Comparison of ENCODE assay signal across 8 mouse cellular contexts in the genomic region with DNA sequence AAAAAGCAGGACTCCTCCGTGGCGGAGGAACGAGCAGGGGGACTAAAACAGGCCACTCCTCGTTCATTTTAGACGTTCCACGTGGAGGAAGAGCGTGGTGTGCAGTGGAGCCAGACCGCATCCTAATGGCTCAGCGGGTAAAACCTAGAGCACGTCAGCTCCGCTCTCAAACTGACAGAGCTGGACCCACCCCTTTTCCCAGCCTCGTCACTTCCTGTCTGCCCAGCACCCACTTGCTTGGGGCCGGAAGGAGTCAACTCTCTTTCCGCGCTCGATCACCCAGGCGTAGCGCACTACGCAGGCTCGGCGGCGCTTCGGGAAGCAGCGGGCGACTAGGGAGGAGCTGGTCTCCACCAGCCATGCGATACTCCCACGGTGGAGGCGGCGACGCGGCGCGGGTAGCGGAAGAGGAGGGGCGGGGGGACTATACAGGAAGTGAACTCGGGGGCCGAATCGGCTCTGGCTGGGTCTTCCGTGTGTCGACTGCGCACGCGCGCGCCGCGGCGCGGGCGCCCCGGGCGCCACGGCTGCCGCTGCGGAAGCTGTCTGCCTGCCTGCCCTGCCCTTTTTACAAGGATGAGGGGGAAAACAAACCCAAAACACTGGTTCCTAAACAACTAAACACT. TPM values are rescaled to one million over a fixed set of nuclear protein-coding genes. Genes with fewer than 3 reads are reported as not detected.
A peak's percentile ranks its signal among the peaks of the same experiment; 100 is the strongest.
DNase-seq lines count a peak whose midpoint lies in the region; ATAC-seq lines count a peak whose summit lies in the region.

No protein-coding gene starts in this region.

- peak overlapping the region; percentile 74 for H3K4me2 ChIP-seq in heart, embryonic 16.5 days (ENCODE audit: low read depth, low read length)
- H3K4me2 ChIP-seq in liver, embryonic 15.5 days: peak overlapping the region; percentile 80
- peak overlapping the region; percentile 60 for H3K4me2 ChIP-seq in neural tube, embryonic 12.5 days (replicated peaks)

- 1% methylated on average over 55 of the region's 55 CpGs for WGBS in forebrain, embryonic 10.5 days
- WGBS in heart, embryonic 16.5 days: 1% methylated on average over 51 of the region's 55 CpGs
- under 1% methylated on average over 43 of the region's 55 CpGs for WGBS in liver, embryonic 15.5 days (ENCODE audit: insufficient replicate concordance)
- under 1% methylated on average over 54 of the region's 55 CpGs for WGBS in neural tube, embryonic 12.5 days

- H3K4me1 ChIP-seq in forebrain, embryonic 10.5 days: peaks cover 5% of the 10 kb centered on the region
- 0 out of 2 replicates have a peak, but pooled peaks cover 2% of the 10 kb centered on the region for H3K4me1 ChIP-seq in heart, embryonic 16.5 days (ENCODE audit: control insufficient read depth, insufficient read depth, low read length)
- peaks cover 5% of the 10 kb centered on the region for H3K4me1 ChIP-seq in liver, embryonic 15.5 days (replicated peaks)
- H3K4me1 ChIP-seq in neural tube, embryonic 12.5 days: no peaks in the 10 kb centered on the region

- H3K27ac ChIP-seq in forebrain, embryonic 10.5 days: peak overlapping the region; percentile 94
- peak overlapping the region; percentile 99 for H3K27ac ChIP-seq in heart, embryonic 16.5 days (ENCODE audit: low read length)
- H3K27ac ChIP-seq in liver, embryonic 15.5 days (replicated peaks): peak overlapping the region; percentile 99
- peak overlapping the region; percentile 76 for H3K27ac ChIP-seq in neural tube, embryonic 12.5 days

- peak; percentile 86 to 92 for DNase-seq in CD8-positive naive resting alpha-beta T cell, adult 2 months (ENCODE audit: low read depth in 2 of 2, low spot score in 2 of 2)
- DNase-seq in c-Kit-positive CD71-negative TER-119-negative erythroid progenitor cells, embryonic 14.5 days (ENCODE audit: low read depth): peak; percentile 83
- peak; percentile 91 for DNase-seq in forebrain, embryonic 10.5 days (ENCODE audit: extremely low spot score, low spot score)
- DNase-seq in kidney, postnatal 36 days: peak; percentile 89 to 95
- peak; percentile 95 for DNase-seq in telencephalon, adult 2 months (ENCODE audit: low read depth, low spot score)

- H3K27me3 ChIP-seq in forebrain, embryonic 10.5 days (ENCODE audit: poor library complexity, severe bottlenecking): peaks cover 75% of the 10 kb centered on the region
- H3K27me3 ChIP-seq in heart, embryonic 16.5 days (ENCODE audit: control insufficient read depth, insufficient read depth, low read length): peaks cover 10% of the 10 kb centered on the region
- H3K27me3 ChIP-seq in liver, embryonic 15.5 days: peaks cover 14% of the 10 kb centered on the region; the same call in 1 of the 2 replicates
- H3K27me3 ChIP-seq in neural tube, embryonic 12.5 days (replicated peaks): no peaks in the 10 kb centered on the region

- no peaks in the 10 kb centered on the region for H3K36me3 ChIP-seq in forebrain, embryonic 10.5 days (replicated peaks)
- no peaks in the 10 kb centered on the region for H3K36me3 ChIP-seq in heart, embryonic 16.5 days (ENCODE audit: control insufficient read depth, insufficient read depth)
- H3K36me3 ChIP-seq in liver, embryonic 15.5 days (replicated peaks): no peaks in the 10 kb centered on the region
- H3K36me3 ChIP-seq in neural tube, embryonic 12.5 days: no peaks in the 10 kb centered on the region

- H3K9me3 ChIP-seq in forebrain, embryonic 10.5 days: no peaks in the 10 kb centered on the region
- no peaks in the 10 kb centered on the region for H3K9me3 ChIP-seq in heart, embryonic 16.5 days (replicated peaks; ENCODE audit: control insufficient read depth, low read length)
- H3K9me3 ChIP-seq in liver, embryonic 15.5 days (replicated peaks): no peaks in the 10 kb centered on the region
- H3K9me3 ChIP-seq in neural tube, embryonic 12.5 days: no peaks in the 10 kb centered on the region

- peak overlapping the region; percentile 62 for H3K4me3 ChIP-seq in forebrain, embryonic 10.5 days
- peak overlapping the region; percentile 69 for H3K4me3 ChIP-seq in heart, embryonic 16.5 days (ENCODE audit: low read length)
- peak overlapping the region; percentile 70 for H3K4me3 ChIP-seq in liver, embryonic 15.5 days (replicated peaks)
- peak overlapping the region; percentile 48 for H3K4me3 ChIP-seq in neural tube, embryonic 12.5 days

- H3K9ac ChIP-seq in heart, embryonic 16.5 days (ENCODE audit: low read length): peak overlapping the region; percentile 74
- peak overlapping the region; percentile 65 for H3K9ac ChIP-seq in liver, embryonic 15.5 days
- H3K9ac ChIP-seq in neural tube, embryonic 12.5 days: peak overlapping the region; percentile 52

- ATAC-seq in heart, embryonic 16.5 days (replicated peaks; ENCODE audit: extremely low read depth, insufficient read depth, low FRiP score): peak; percentile 97
- peak; percentile 97 for ATAC-seq in liver, embryonic 15.5 days (ENCODE audit: insufficient read depth)
- peak; percentile 100 for ATAC-seq in neural tube, embryonic 12.5 days (ENCODE audit: low FRiP score, low read depth)

RNA-seq across cellular contexts. Expression of a gene that starts 34.8 kb away (rescaled TPM):
- polyA plus RNA-seq in forebrain, embryonic 10.5 days (2016; fragmentation: Nextera tagmentation; extraction: Ambion mirVana): 109 and 110 TPM in 2 replicates
- 51.4 and 58.2 TPM in 2 replicates for polyA plus RNA-seq in heart, embryonic 16.5 days (2015; fragmentation: Nextera tagmentation; extraction: Ambion mirVana)
- polyA plus RNA-seq in liver, embryonic 15.5 days (2015; fragmentation: Nextera tagmentation; extraction: Ambion mirVana): 37.2 and 37.4 TPM in 2 replicates
- polyA plus RNA-seq in neural tube, embryonic 12.5 days (2016; fragmentation: Nextera tagmentation; extraction: Ambion mirVana): 103 and 104 TPM in 2 replicates

RNA-seq across cellular contexts. Expression of a gene that starts 54.3 kb away (rescaled TPM):
- polyA plus RNA-seq in forebrain, embryonic 10.5 days (2016; fragmentation: Nextera tagmentation; extraction: Ambion mirVana): 27.2 and 29.0 TPM in 2 replicates
- 19.8 and 20.8 TPM in 2 replicates for polyA plus RNA-seq in heart, embryonic 16.5 days (2015; fragmentation: Nextera tagmentation; extraction: Ambion mirVana)
- 12.6 and 13.7 TPM in 2 replicates for polyA plus RNA-seq in liver, embryonic 15.5 days (2015; fragmentation: Nextera tagmentation; extraction: Ambion mirVana)
- polyA plus RNA-seq in neural tube, embryonic 12.5 days (2016; fragmentation: Nextera tagmentation; extraction: Ambion mirVana): 21.0 and 26.9 TPM in 2 replicates

RNA-seq across cellular contexts. Expression of a gene that starts 56.6 kb away (rescaled TPM):
- 7.8 and 8.1 TPM in 2 replicates for polyA plus RNA-seq in forebrain, embryonic 10.5 days (2016; fragmentation: Nextera tagmentation; extraction: Ambion mirVana)
- polyA plus RNA-seq in heart, embryonic 16.5 days (2015; fragmentation: Nextera tagmentation; extraction: Ambion mirVana): 4.5 and 5.8 TPM in 2 replicates
- 3.2 TPM in 2 replicates for polyA plus RNA-seq in liver, embryonic 15.5 days (2015; fragmentation: Nextera tagmentation; extraction: Ambion mirVana)
- 10.0 and 10.8 TPM in 2 replicates for polyA plus RNA-seq in neural tube, embryonic 12.5 days (2016; fragmentation: Nextera tagmentation; extraction: Ambion mirVana)

Comparison
In these comparisons a context has a peak if more than half of its experiments do, and no peak if none do; other contexts are left out.
1. Peak in every context shown above with its lines: DNase-seq, ATAC-seq, H3K4me3 ChIP-seq and H3K27ac ChIP-seq.